Mouse (Mus musculus) liver, embryonic 14.5 days (tissue): ENCODE measurements around the gene Kcp. TPM values are rescaled to one million over a fixed set of nuclear protein-coding genes. Genes with fewer than 3 reads are reported as not detected.

Source experiments
- ATAC-seq: fragments of 200-750 bp; cut with Nextera tagmentation; 2 replicates; pipeline ENCODE4 v1.8.0; 2017; ENCODE audit warnings: moderate number of reproducible peaks, mild to moderate bottlenecking, moderate library complexity; ENCODE audit not compliant: insufficient read depth
- DNase-seq, 3 experiments: peaks; one replicate each; pipeline ENCODE4 v3.0.0-alpha.2; 2012 to 2013; ENCODE audit warnings: low read depth in 3 of 3, low spot score in 3 of 3
- H3K27ac ChIP-seq: fragments of 300-500 bp; sonication (generic); 2 replicates; pipeline ENCODE4 v1.5.1; 2014; ENCODE audit warnings: moderate library complexity, mild to moderate bottlenecking, control low read depth, inconsistent platforms
- H3K27me3 ChIP-seq: fragments of 300-500 bp; sonication (generic); 2 replicates; pipeline ENCODE4 v1.6.1; 2014; ENCODE audit warnings: mild to moderate bottlenecking, low read length, moderate library complexity; ENCODE audit not compliant: control insufficient read depth, insufficient read depth
- H3K36me3 ChIP-seq: fragments of 300-500 bp; sonication (generic); replicated peaks from 2 replicates; pipeline ENCODE4 v1.6.1; 2014; ENCODE audit warnings: low read depth; ENCODE audit not compliant: control insufficient read depth, insufficient read depth
- H3K4me1 ChIP-seq, 2 experiments: fragments of 200-500 bp in 1 of 2; fragments of 300-500 bp in 1 of 2; sonication (generic) in 1 of 2; replicated peaks; 2 replicates each; pipeline ENCODE4 v1.6.1; 2012 to 2014; ENCODE audit warnings: antibody characterized with exemption in 1 of 2, inconsistent platforms in 1 of 2, low read length in 1 of 2; ENCODE audit not compliant: control insufficient read depth in 2 of 2, insufficient read depth in 2 of 2
- H3K4me2 ChIP-seq: fragments of 300-500 bp; sonication (generic); 2 replicates; pipeline ENCODE4 v1.6.1; 2014; ENCODE audit warnings: low read depth, mild to moderate bottlenecking, control low read depth, moderate library complexity
- H3K4me3 ChIP-seq, 2 experiments: fragments of 200-500 bp in 1 of 2; fragments of 300-500 bp in 1 of 2; sonication (generic) in 1 of 2; 2 replicates each; pipeline ENCODE4 v1.5.1; 2012 to 2014; ENCODE audit warnings: low read depth in 2 of 2, low read length in 2 of 2, mild to moderate bottlenecking in 2 of 2, control low read depth in 1 of 2, inconsistent platforms in 1 of 2, moderate library complexity in 1 of 2; ENCODE audit not compliant: insufficient read depth in 1 of 2
- H3K9ac ChIP-seq: fragments of 300-500 bp; sonication (generic); replicated peaks from 2 replicates; pipeline ENCODE4 v1.6.1; 2014; ENCODE audit warnings: mild to moderate bottlenecking, control low read depth, moderate library complexity
- H3K9me3 ChIP-seq: fragments of 300-500 bp; sonication (generic); 2 replicates; pipeline ENCODE4 v1.6.1; 2016; ENCODE audit warnings: low read length, mixed read lengths; ENCODE audit not compliant: control insufficient read depth
- CTCF ChIP-seq: IDR thresholded peaks from 2 replicates; pipeline ENCODE4 v1.5.1; 2016; ENCODE audit warnings: antibody characterized with exemption, low read depth, control low read depth
- EP300 ChIP-seq: IDR thresholded peaks from 2 replicates; pipeline ENCODE4 v1.6.1; 2016; ENCODE audit warnings: antibody characterized with exemption, low read depth
- WGBS: fragments of 180-500 bp; shearing (Covaris S2); extraction: QIAGEN DNeasy Blood & Tissue Kit; methylation state at CpG from one replicate; pipeline ENCODE4 v1.1.7; 2014; ENCODE audit not compliant: insufficient replicate concordance; 5-methylcytosine and 5-hydroxymethylcytosine counted together
- polyA plus RNA-seq, 2 experiments: library from polyadenylated mRNA; depleted of rRNA in 1 of 2; stranded (reverse) in 1 of 2; unstranded in 1 of 2; fragments of >200 nt; fragmentation: Nextera tagmentation in 1 of 2; extraction: Ambion mirVana in 1 of 2; gene quantifications; 2 replicates each; pipeline versions ENCODE4 v1.2.1 to v1.2.3; 2012 to 2014

The Kcp gene
- polyA plus RNA-seq, 2 experiments: 0.67 to 2.0 TPM

GRCm38 (mm10) chr6:29509086-29509485 is 1.3 kb upstream of the Kcp start:
- Histone ChIP-seq H3K4me1 (peaks cover 0 to 4% of the 10 kb centered on the region in 2 experiments; a peak in 2 of 4 replicates), H3K4me2 (no peak overlapping the region), H3K9ac (no peak overlapping the region), H3K27ac (no peak overlapping the region), H3K9me3 (no peaks in the 10 kb centered on the region), H3K4me3 (no peak overlapping the region), H3K36me3 (no peaks in the 10 kb centered on the region), H3K27me3 (peaks cover 29% of the 10 kb centered on the region)
- DNase-seq (no peak), ATAC-seq (no peak)
- 53% methylated on average over 2 of the region's 2 CpGs for WGBS
- no peak for TF ChIP-seq EP300
- TF ChIP-seq CTCF: no peak

GRCm38 (mm10) chr6:29506834-29507233 is 918 bp downstream of the Kcp start:
- Histone ChIP-seq H3K4me3 (no peak overlapping the region; a peak in 1 of 4 replicates), H3K9ac (no peak overlapping the region), H3K4me1 (no peaks in the 10 kb centered on the region), H3K36me3 (no peaks in the 10 kb centered on the region), H3K27me3 (peaks cover 29% of the 10 kb centered on the region), H3K4me2 (peak overlapping the region; percentile 56), H3K9me3 (no peaks in the 10 kb centered on the region), H3K27ac (no peak overlapping the region)
- no peak for ATAC-seq
- TF ChIP-seq EP300 (no peak), CTCF (no peak)
- no peak for DNase-seq
- 21% methylated on average over 8 of the region's 8 CpGs for WGBS

DNA sequence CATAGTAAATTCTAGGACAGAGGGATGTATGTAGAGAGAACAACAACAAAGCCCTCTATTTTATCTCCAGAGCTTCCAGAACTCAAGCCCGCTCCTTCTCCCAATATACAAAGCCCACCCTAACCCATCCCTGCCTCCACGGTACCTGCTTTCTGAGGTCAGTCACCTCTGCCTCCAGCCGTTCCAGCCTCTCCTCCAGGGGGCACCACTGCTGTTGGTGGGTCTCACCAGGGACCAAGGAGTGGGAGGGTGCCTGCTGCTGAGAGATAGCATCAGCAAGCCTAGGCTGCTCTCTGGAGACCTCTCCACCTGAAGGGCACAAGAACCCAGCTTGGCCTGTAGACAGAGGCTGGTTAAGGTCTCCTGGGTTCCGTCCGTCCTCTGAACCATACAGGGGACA is 2.3 kb downstream of the Kcp start:
- TF ChIP-seq EP300: no peak
- TF ChIP-seq CTCF: peak; percentile 37
- Histone ChIP-seq H3K4me2 (no peak overlapping the region), H3K27ac (no peak overlapping the region), H3K36me3 (no peaks in the 10 kb centered on the region), H3K9ac (no peak overlapping the region), H3K4me3 (no peak overlapping the region), H3K27me3 (peaks cover 29% of the 10 kb centered on the region), H3K9me3 (no peaks in the 10 kb centered on the region), H3K4me1 (peaks cover 0 to 7% of the 10 kb centered on the region in 2 experiments; a peak in 2 of 4 replicates)
- ATAC-seq (no peak), DNase-seq (no peak)
- 79% methylated on average over 5 of the region's 5 CpGs for WGBS

DNA sequence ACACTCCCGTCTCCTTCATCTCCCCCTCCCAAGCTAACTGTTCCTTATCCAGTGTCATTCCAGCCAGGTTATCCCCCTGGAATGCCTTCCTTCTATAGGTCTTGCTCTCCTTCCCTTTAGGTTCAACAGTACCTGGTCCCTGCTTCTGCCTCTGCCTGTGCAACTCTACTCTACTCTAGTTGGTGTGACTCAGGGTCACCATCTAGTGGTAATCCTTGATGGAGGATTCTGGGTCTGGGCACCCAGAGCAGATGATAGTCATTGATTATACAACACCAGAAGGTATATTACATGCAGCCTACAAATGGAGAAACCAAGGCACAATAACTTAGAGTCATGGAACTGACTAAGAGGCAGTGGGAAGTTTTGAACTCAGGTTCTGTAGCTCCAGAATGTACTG is 6.2 kb downstream of the Kcp start:
- no peak for TF ChIP-seq EP300
- peak; percentile 52 for TF ChIP-seq CTCF
- no peak for ATAC-seq
- no peak overlapping the region for H3K4me3 ChIP-seq
- H3K4me2 ChIP-seq: no peak overlapping the region
- no peaks in the 10 kb centered on the region for H3K36me3 ChIP-seq
- WGBS: 62% methylated on average over 1 of the region's 1 CpGs
- H3K4me1 ChIP-seq: peaks cover 0 to 7% of the 10 kb centered on the region in 2 experiments; a peak in 2 of 4 replicates
- peaks cover 15% of the 10 kb centered on the region for H3K27me3 ChIP-seq
- DNase-seq: no peak
- H3K27ac ChIP-seq: no peak overlapping the region
- no peaks in the 10 kb centered on the region for H3K9me3 ChIP-seq
- H3K9ac ChIP-seq: no peak overlapping the region

DNA sequence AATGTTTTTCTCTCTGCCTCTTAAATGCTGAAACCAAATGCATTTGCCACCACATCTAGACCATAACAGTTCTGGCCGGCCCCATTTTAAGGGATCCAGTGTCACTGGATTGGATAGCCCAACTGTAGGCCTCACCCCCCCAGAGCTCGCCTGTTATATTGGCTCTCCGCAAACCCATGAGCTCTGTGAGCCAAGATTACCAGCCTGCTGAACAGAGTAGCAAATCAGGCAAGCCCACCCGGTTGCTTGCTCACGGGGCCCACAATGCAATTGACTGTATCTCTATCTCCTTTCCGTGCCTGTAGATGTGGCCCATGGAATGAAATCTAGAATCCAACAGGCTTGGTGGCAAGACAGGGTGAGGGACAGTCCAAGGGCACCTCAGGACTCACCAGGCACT is 6.9 kb downstream of the Kcp start:
- H3K4me1 ChIP-seq: peaks cover 0 to 7% of the 10 kb centered on the region in 2 experiments; a peak in 2 of 4 replicates
- DNase-seq: peak in 1 of 3 experiments; percentile 9
- no peak overlapping the region for H3K9ac ChIP-seq
- H3K27me3 ChIP-seq: peaks cover 18% of the 10 kb centered on the region
- WGBS: 27% methylated on average over 6 of the region's 6 CpGs
- no peak overlapping the region for H3K4me2 ChIP-seq
- no peaks in the 10 kb centered on the region for H3K36me3 ChIP-seq
- peak; percentile 52 for ATAC-seq
- no peaks in the 10 kb centered on the region for H3K9me3 ChIP-seq
- no peak for TF ChIP-seq CTCF
- no peak for TF ChIP-seq EP300
- H3K4me3 ChIP-seq: no peak overlapping the region
- no peak overlapping the region for H3K27ac ChIP-seq
